8 mouse cellular contexts compared by ENCODE assay signal in genomic region chr7:43465344-43466098, GRCm38 (mm10). TPM values are rescaled to one million over a fixed set of nuclear protein-coding genes. Genes with fewer than 3 reads are reported as not detected.
DNase-seq lines count a peak whose midpoint lies in the region; TF ChIP-seq lines count a peak whose summit lies in the region.

No protein-coding gene starts in this region.

- DNase-seq in CD4-positive helper T cell, adult 2 months (ENCODE audit: low read depth, low spot score) = peak; percentile 95
- DNase-seq in brain, adult 2 months (ENCODE audit: low read depth, low spot score) = peak; percentile 91
- DNase-seq in heart, adult 8-10 months (ENCODE audit: low spot score) = peak; percentile 88
- DNase-seq in kidney, adult 8-10 months = peak; percentile 92 to 95
- DNase-seq in liver = peak; percentile 91
- peak; percentile 94 to 95 for DNase-seq in monocyte, adult 2 months (ENCODE audit: low read depth in 1 of 2, low spot score in 2 of 2)
- peak; percentile 75 to 84 for DNase-seq in spleen, postnatal 14 days (ENCODE audit: low spot score in 2 of 2)

- TF ChIP-seq CTCF in embryonic fibroblast, embryonic 13.5 days (IDR thresholded peaks at IDR 0.05; ENCODE audit: borderline replicate concordance, insufficient read depth, low read length) = no peak

- H3K4me1 ChIP-seq in embryonic fibroblast, embryonic 13.5 days (ENCODE audit: control insufficient read depth, insufficient read depth, low read length) = no peaks in the 10 kb centered on the region

- peak overlapping the region; percentile 61 for H3K4me3 ChIP-seq in embryonic fibroblast, embryonic 13.5 days (ENCODE audit: insufficient read depth, low read length)

- no peak overlapping the region for H3K27ac ChIP-seq in embryonic fibroblast, embryonic 13.5 days (ENCODE audit: insufficient read depth, low read length)

- TF ChIP-seq POLR2A in embryonic fibroblast, embryonic 13.5 days (IDR thresholded peaks at IDR 0.05; ENCODE audit: low read depth, low read length) = peak; percentile 37

RNA-seq across cellular contexts. Expression of gene Vsig10l, which starts 2.6 kb away (rescaled TPM):
- 2.6 and 3.1 TPM in 2 replicates for polyA plus RNA-seq in embryonic fibroblast, embryonic 13.5 days (2011; ENCODE audit: insufficient read length, low read depth, missing spikeins)
- total RNA-seq in heart, adult 8-10 months (2022) = 1 to 10 TPM in 2 of 4 experiments, under 1 TPM in 2; 0.71 to 4.4 (median 1.6) TPM

RNA-seq across cellular contexts. Expression of gene Gm45233, which starts 21.6 kb away (rescaled TPM):
- 0.72 TPM in 1 of 2 replicates, not detected in the other for polyA plus RNA-seq in embryonic fibroblast, embryonic 13.5 days (2011; ENCODE audit: insufficient read length, low read depth, missing spikeins)
- 1 to 10 TPM in 2 of 4 experiments, under 1 TPM in 2; 0.44 to 1.3 (median 0.94) TPM for total RNA-seq in heart, adult 8-10 months (2022)

RNA-seq across cellular contexts. Expression of gene Etfb, which starts 21.6 kb away (rescaled TPM):
- 104 and 143 TPM in 2 replicates for polyA plus RNA-seq in embryonic fibroblast, embryonic 13.5 days (2011; ENCODE audit: insufficient read length, low read depth, missing spikeins)
- 1,000 to 10,000 TPM; 1,243 to 1,357 (median 1,292) TPM for total RNA-seq in heart, adult 8-10 months (2022)

RNA-seq across cellular contexts. Expression of gene Iglon5, which starts 24.4 kb away (rescaled TPM):
- polyA plus RNA-seq in embryonic fibroblast, embryonic 13.5 days (2011; ENCODE audit: insufficient read length, low read depth, missing spikeins) = 19.4 and 23.7 TPM in 2 replicates
- total RNA-seq in heart, adult 8-10 months (2022) = under 1 TPM; 0.09 to 0.38 (median 0.24) TPM

RNA-seq across cellular contexts. Expression of gene Cldnd2, which starts 24.9 kb away (rescaled TPM):
- not detected in 2 replicates for polyA plus RNA-seq in embryonic fibroblast, embryonic 13.5 days (2011; ENCODE audit: insufficient read length, low read depth, missing spikeins)
- total RNA-seq in heart, adult 8-10 months (2022) = not detected
